Mouse (Mus musculus) MEL (cell line): ENCODE results near the gene Grik1.

Experiments
- BHLHE40 ChIP-seq: IDR thresholded peaks from 2 replicates; pipeline ENCODE4 v1.6.1; 2012; ENCODE audit warnings: low read depth, mild to moderate bottlenecking, inconsistent platforms, low read length, improper control_type of control experiment, borderline replicate concordance
- CHD1 ChIP-seq: IDR thresholded peaks from 2 replicates; pipeline ENCODE4 v1.6.1; 2012; ENCODE audit warnings: low read depth, mild to moderate bottlenecking, inconsistent platforms, low read length, improper control_type of control experiment
- CTCF ChIP-seq, 3 experiments: IDR thresholded peaks in 2 of 3; conservative IDR thresholded peaks in 1 of 3; 2 replicates each; pipeline ENCODE4 v1.5.1; 2011 to 2012; ENCODE audit warnings: low read length in 3 of 3, low read depth in 2 of 3, mild to moderate bottlenecking in 2 of 3, improper control_type of control experiment in 1 of 3, inconsistent platforms in 1 of 3, mixed read lengths in 1 of 3, moderate library complexity in 1 of 3; ENCODE audit not compliant: control insufficient read depth in 1 of 3, insufficient read depth in 1 of 3, poor library complexity in 1 of 3, severe bottlenecking in 1 of 3
- MAFK ChIP-seq: IDR thresholded peaks from 2 replicates; pipeline ENCODE4 v1.6.1; 2011; ENCODE audit warnings: low read depth, mild to moderate bottlenecking, low read length, improper control_type of control experiment, borderline replicate concordance
- MAZ ChIP-seq: IDR thresholded peaks from 2 replicates; pipeline ENCODE4 v1.6.1; 2012; ENCODE audit warnings: low read depth, mild to moderate bottlenecking, inconsistent platforms, low read length, improper control_type of control experiment
- MYB ChIP-seq: IDR thresholded peaks from 2 replicates; pipeline ENCODE4 v1.6.1; 2011; ENCODE audit warnings: mild to moderate bottlenecking, low read depth, low read length, improper control_type of control experiment
- POLR2A ChIP-seq, 2 experiments: IDR thresholded peaks; 2 replicates each; pipeline ENCODE4 v1.6.1; 2011 to 2012; ENCODE audit warnings: low read length in 2 of 2, mild to moderate bottlenecking in 2 of 2, control low read depth in 1 of 2, improper control_type of control experiment in 1 of 2, low read depth in 1 of 2, moderate library complexity in 1 of 2; ENCODE audit not compliant: control insufficient read depth in 1 of 2, insufficient read depth in 1 of 2, poor library complexity in 1 of 2
- POLR2AphosphoS2 ChIP-seq: IDR thresholded peaks from 2 replicates; pipeline ENCODE4 v1.6.1; 2011; ENCODE audit warnings: low read length, improper control_type of control experiment
- RCOR1 ChIP-seq: IDR thresholded peaks from 2 replicates; pipeline ENCODE4 v1.6.1; 2012; ENCODE audit warnings: low read depth, mild to moderate bottlenecking, inconsistent platforms, low read length, improper control_type of control experiment
- SIN3A ChIP-seq: IDR thresholded peaks from 2 replicates; pipeline ENCODE4 v1.6.1; 2012; ENCODE audit warnings: low read length, improper control_type of control experiment, inconsistent platforms
- TAL1 ChIP-seq: IDR thresholded peaks from 2 replicates; pipeline ENCODE4 v1.6.1; 2012; ENCODE audit warnings: mild to moderate bottlenecking, inconsistent platforms, low read length, moderate library complexity, mixed read lengths
- ZMIZ1 ChIP-seq: IDR thresholded peaks from 2 replicates; pipeline ENCODE4 v1.6.1; 2012; ENCODE audit warnings: low read depth, mild to moderate bottlenecking, inconsistent platforms, low read length, improper control_type of control experiment, moderate library complexity

GRCm38 (mm10) chr16:87913781-87914180, 376.3 kb downstream of the Grik1 start:
- TF ChIP-seq SIN3A (no peak), POLR2A (IDR thresholded peaks at IDR 0.05; ENCODE audit: control insufficient read depth in 1 of 2, insufficient read depth in 1 of 2, low read depth in 1 of 2, low read length in 2 of 2, poor library complexity in 1 of 2) (no peak), CTCF (IDR thresholded peaks at IDR 0.05 in 2 of 3, conservative IDR thresholded peaks at IDR 0.05 in 1 of 3; ENCODE audit: control insufficient read depth in 1 of 3, insufficient read depth in 1 of 3, low read depth in 2 of 3, low read length in 3 of 3, poor library complexity in 1 of 3, severe bottlenecking in 1 of 3) (no peak), ZMIZ1 (no peak), CHD1 (no peak), MYB (no peak), MAFK (no peak), BHLHE40 (no peak), TAL1 (no peak), MAZ (no peak), POLR2AphosphoS2 (no peak), RCOR1 (no peak)
